Mouse (Mus musculus) embryonic fibroblast, embryonic 13.5 days (primary cell): Measurements from ENCODE around the gene Fars2. TPM values are rescaled to one million over a fixed set of nuclear protein-coding genes. Genes with fewer than 3 reads are reported as not detected.

Source experiments
- H3K27ac ChIP-seq: 2 replicates; pipeline ENCODE4 v1.5.1; 2012; ENCODE audit warnings: low read length, control low read depth, inconsistent platforms; ENCODE audit not compliant: insufficient read depth
- H3K4me1 ChIP-seq: 2 replicates; pipeline ENCODE4 v1.6.1; 2011; ENCODE audit warnings: low read length; ENCODE audit not compliant: control insufficient read depth, insufficient read depth
- H3K4me3 ChIP-seq: 2 replicates; pipeline ENCODE4 v1.5.1; 2011; ENCODE audit warnings: mild to moderate bottlenecking, control low read depth, low read length; ENCODE audit not compliant: insufficient read depth
- CTCF ChIP-seq: IDR thresholded peaks from 2 replicates; pipeline ENCODE4 v1.5.1; 2011; ENCODE audit warnings: mild to moderate bottlenecking, control low read depth, low read length, moderate library complexity, borderline replicate concordance; ENCODE audit not compliant: insufficient read depth
- POLR2A ChIP-seq: IDR thresholded peaks from 2 replicates; pipeline ENCODE4 v1.6.1; 2011; ENCODE audit warnings: low read depth, mild to moderate bottlenecking, control low read depth, low read length, moderate library complexity
- polyA plus RNA-seq: library from polyadenylated mRNA; stranded (reverse); fragments of >200 nt; gene quantifications from 2 replicates; pipeline ENCODE4 v1.2.4, GENCODE M21; 2011; ENCODE audit warnings: low read depth; ENCODE audit not compliant: missing spikeins, insufficient read length

Fars2 gene
- polyA plus RNA-seq, 1 experiment: 16.0 TPM

DNA sequence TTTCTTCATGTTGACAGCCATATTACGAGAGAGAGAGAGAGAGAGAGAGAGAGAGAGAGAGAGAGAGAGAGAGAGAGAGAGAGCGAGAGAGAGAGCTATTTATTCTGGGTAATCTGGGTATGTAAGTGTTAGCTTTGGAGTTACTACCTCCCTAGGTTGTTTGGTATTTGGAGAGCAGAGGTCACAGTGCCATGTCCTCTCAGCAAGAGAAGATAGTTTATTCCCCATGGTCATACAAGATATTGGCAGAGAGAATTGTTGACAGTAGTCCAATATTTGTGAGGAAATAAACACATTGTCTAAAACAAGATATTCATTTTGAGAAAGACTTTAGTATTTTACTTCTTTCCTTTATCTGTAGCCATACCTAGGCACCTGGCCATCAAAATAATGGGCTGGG is 596.9 kb downstream of the Fars2 start:
- no peak for TF ChIP-seq CTCF
- TF ChIP-seq POLR2A: no peak
- H3K4me1 ChIP-seq: no peaks in the 10 kb centered on the region
- H3K4me3 ChIP-seq: no peak overlapping the region
- no peak overlapping the region for H3K27ac ChIP-seq

DNA sequence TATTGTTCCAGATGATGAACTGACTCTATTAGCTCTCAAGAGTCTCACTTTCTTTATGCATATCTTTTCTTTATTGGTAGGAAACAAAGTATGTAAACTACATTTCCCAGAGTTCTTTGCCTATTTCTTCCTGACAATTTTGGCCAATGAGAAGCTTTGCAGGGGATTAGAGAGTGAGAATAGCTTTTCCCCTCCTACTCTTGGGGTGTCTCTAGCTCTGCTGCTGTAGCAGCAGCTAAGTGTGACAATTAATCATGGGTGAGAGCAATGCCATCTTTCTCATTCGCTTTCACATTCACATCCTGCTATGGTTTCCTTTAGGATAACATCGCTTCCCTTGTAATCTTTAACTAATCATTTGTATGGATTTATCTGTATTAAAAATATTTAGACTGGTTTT is 599.5 kb downstream of the Fars2 start:
- H3K4me3 ChIP-seq: no peak overlapping the region
- no peak overlapping the region for H3K27ac ChIP-seq
- no peaks in the 10 kb centered on the region for H3K4me1 ChIP-seq
- TF ChIP-seq POLR2A (no peak), CTCF (no peak)

DNA sequence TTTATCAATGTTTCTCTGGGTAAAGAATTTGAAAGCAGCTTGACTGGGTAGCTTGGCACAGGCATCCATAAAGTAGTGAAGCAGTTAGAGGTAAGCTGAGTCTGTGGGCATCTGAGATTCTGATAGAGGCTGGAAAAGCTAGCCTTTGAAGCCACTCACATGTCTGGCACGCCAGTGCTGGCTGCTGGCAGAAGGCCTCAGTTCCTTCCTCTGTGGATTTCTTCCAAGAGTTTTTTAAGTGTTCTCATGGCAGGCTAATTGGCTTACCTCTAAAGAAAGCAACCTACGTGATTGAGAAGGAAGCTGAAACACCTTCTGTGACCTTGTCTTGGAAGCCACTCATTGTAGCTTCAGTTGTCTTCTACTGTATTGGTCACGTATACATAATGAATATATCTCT is 600.2 kb downstream of the Fars2 start:
- H3K27ac ChIP-seq: no peak overlapping the region
- H3K4me1 ChIP-seq: no peaks in the 10 kb centered on the region
- no peak overlapping the region for H3K4me3 ChIP-seq
- no peak for TF ChIP-seq CTCF
- TF ChIP-seq POLR2A: no peak

DNA sequence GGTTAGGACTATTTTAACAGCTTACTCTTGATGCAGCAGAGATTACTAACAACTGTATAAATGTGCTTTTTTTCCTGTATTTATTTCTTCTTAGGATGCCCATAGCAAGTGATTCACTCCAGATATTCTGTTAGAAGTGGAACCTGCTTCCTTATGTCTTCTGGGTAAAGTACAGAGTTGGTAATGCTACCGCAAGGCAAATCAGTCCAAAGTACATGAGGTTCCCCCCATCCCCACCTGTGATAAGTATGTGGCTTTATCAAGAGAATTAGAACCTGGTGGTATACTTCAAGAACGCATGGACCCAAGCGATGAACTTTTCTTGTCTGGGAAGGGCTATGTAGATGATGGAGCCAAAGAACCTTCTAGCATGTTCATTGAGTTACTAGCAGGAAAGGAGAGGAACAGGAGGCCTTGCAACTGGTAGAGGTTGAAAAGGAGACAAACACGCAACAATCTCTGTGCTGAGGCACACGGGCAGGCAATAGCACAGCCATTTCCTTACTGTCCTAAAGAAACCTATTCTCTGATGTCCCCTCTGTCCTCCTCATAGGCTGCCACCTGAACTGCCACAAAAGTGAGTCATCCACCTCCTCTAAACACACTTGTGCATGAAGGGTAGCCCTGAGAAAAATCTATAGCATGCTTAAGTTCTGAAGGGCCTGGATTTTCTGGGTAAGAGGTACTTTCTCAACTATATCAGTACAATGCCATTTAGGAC is 603.2 kb downstream of the Fars2 start:
- Histone ChIP-seq H3K4me3 (no peak overlapping the region), H3K4me1 (no peaks in the 10 kb centered on the region), H3K27ac (no peak overlapping the region)
- TF ChIP-seq CTCF: no peak
- TF ChIP-seq POLR2A: no peak

DNA sequence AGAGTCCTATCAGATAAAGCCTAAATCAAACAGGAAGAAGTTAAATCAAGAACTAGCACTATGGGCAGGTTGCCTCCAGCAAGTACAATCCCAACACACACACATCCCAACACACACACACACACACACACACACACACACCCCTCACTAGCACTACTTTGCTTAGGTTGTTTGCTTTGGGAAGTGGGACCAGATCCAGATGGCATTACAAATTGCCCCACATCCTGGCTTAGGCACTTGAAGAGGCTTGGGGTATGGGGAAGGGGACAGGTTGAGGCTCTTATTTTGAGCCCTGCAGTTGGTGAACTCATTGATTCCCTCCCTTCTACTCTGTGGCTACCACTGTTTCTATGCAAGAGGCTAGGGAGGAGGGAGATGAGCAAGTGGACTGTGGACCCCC is 605.1 kb downstream of the Fars2 start:
- Histone ChIP-seq H3K4me1 (no peaks in the 10 kb centered on the region), H3K27ac (no peak overlapping the region), H3K4me3 (no peak overlapping the region)
- TF ChIP-seq POLR2A (no peak), CTCF (no peak)

DNA sequence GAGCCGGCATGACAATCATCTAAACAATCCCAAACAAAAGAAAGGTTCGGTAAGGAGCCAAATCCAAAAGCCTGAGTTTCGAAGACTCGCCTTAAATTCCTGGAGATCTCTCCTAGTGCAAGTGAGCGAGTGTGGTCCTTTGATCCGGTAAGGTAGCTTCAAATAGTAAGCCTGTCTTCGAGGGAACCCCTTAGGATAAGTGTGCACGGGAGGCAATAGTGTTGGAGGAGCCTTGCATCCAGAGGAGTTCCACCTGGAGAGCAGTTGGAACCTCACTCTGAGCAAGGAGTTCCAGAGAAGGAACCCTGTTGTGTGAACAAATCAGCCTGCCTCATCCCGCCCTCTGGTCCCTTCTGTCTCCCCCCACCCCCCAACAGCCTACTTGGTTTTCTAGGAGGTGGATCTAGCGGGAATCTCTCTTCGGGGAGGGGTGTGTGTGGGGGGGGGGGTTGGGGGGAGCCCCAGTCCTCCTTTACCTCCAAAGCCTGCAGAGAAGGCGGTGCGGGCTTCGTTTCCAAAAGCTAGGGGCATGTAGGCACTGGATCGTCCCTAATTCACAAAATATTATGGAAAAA is 606.6 kb downstream of the Fars2 start:
- TF ChIP-seq CTCF (no peak), POLR2A (no peak)
- no peaks in the 10 kb centered on the region for H3K4me1 ChIP-seq
- no peak overlapping the region for H3K4me3 ChIP-seq
- H3K27ac ChIP-seq: no peak overlapping the region

DNA sequence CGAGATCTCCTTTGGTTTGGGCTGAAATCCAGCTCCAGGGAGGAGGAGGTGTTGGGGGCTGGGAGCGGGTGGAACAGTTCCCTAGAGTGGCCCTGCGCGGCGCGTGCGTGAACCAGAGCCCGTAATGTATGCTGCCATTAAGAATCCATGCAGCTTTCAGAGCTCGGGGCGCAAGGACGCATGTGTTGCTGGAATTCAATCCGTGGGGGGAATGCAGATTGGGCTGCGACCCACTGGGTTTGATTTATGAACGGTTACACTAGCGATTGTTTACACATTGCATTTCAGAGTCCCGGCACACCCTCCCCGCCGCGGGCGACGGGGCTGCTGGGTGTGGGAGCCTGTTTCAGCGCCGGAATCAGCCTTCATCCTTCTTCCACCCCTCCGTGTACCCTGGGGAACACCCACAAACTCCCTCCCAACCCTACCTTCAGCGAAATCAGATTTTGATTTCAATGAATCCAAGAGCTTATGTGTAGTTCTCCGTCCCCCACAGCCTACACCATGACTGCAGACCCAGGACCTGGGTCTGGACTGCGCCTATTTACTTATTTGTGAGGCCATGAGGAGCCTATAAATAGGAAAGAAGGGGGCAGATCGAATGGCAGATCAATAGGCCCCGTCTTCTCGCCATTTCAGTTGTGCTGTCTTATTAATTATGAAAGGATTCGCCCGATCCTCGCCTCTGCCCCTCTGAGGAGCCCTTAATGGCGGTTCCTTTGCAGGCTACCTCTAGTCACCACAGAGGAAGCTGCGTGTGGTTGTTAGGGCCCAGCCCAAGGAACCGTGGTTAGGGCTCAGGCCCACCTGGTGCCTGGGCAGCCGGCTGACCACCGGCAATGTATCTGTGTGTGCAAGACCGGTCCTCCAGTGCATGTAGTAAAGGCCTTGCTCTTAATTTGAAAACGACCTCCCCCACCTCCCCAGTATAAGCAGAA is 607.6 kb downstream of the Fars2 start:
- Histone ChIP-seq H3K4me3 (no peak overlapping the region; the same call in 1 of the 2 replicates), H3K4me1 (no peaks in the 10 kb centered on the region), H3K27ac (no peak overlapping the region)
- TF ChIP-seq CTCF (no peak), POLR2A (no peak)

DNA sequence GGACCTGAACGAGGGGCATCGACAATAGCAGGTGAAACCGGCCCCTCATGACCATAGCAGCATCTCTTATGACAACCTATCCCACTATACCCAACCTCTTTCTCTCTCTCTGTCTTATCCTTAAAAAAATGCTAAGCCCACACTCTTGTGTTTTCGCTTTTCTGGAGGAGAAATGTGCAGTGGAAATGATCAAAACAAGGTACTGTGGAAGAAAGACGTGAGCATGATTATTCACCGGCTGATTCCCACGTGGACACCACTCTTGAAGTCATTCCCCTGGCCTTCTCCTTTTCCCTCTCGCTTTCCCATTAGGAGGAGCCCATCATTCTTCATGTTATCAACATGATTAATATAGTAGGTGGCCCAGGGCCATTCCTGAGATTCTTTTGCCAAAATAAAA is 608.7 kb downstream of the Fars2 start:
- TF ChIP-seq POLR2A (no peak), CTCF (no peak)
- H3K4me3 ChIP-seq: no peak overlapping the region
- no peaks in the 10 kb centered on the region for H3K4me1 ChIP-seq
- H3K27ac ChIP-seq: no peak overlapping the region

DNA sequence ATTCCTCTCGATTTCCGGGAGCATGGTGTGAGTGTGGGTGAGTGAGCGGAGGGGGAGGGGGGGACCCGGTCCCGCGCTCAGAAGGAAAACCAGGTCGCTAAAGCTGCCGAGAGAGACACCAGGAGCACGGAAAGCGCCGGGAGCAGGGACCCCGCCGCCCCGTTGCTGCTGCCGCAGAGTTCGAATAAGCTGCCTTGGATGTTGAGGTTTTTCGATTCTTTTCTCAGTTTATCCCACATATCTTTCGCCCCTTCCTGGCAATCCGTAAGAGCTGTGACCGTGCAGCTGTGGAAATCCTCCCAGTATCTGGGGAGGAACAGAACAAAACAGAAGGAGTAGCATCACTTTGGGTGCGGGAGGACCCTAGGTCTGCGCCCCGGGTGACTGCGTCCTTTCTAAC is 609.3 kb downstream of the Fars2 start:
- no peak for TF ChIP-seq CTCF
- TF ChIP-seq POLR2A: no peak
- Histone ChIP-seq H3K4me1 (no peaks in the 10 kb centered on the region), H3K27ac (0 out of 2 replicates have a peak overlapping the region, but pooled peaks have one; percentile 0), H3K4me3 (peak overlapping the region; percentile 33)
